Mouse (Mus musculus): ENCODE measurements around the gene Acot8.

DNA sequence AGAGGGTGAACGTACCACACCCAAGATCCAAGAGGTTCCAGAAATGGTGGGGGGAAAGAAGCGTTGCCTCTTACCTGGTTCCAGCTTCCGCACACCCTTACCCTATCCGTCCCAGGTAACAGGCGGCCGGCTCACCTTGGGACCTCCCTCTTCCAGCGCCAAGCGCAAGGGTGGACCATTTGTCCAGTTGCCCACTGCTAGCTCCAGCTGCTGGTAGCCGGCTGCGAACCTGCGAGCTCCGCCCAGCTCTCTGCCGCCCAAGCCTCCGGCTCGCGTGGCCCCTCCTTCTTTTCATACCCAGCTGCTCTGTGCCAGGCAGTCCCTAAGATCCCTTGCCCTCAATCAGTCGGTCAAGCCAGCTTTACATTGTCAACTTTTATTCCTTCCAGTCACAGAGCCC, 27.9 kb downstream of the Acot8 start:
- no peak for TF ChIP-seq CTCF (IDR thresholded peaks at IDR 0.05; ENCODE audit: low read depth)
- TF ChIP-seq EP300 (IDR thresholded peaks at IDR 0.05; ENCODE audit: low read depth): no peak

Data from liver, postnatal 0 days (tissue).